Mouse (Mus musculus) heart, postnatal 0 days (tissue): ENCODE results near the gene Klhl25. TPM values are rescaled to one million over a fixed set of nuclear protein-coding genes. Genes with fewer than 3 reads are reported as not detected.
A peak's percentile ranks its signal among the peaks of the same experiment; 100 is the strongest.

Experiments
- ATAC-seq: fragments of 200-750 bp; cut with Nextera tagmentation; 2 replicates; pipeline ENCODE4 v1.8.0; 2017; ENCODE audit warnings: low read depth, moderate number of reproducible peaks, moderate library complexity; ENCODE audit not compliant: insufficient read depth
- DNase-seq: peaks from one replicate; pipeline ENCODE4 v3.0.0-alpha.2; 2016; ENCODE audit warnings: low spot score
- H3K27ac ChIP-seq: fragments of 300-500 bp; sonication (generic); 2 replicates; pipeline ENCODE4 v1.5.1; 2014; ENCODE audit warnings: low read depth, mild to moderate bottlenecking
- H3K27me3 ChIP-seq: fragments of 300-500 bp; sonication (generic); 2 replicates; pipeline ENCODE4 v1.6.1; 2014; ENCODE audit warnings: low read length, mixed read lengths; ENCODE audit not compliant: control insufficient read depth, insufficient read depth
- H3K36me3 ChIP-seq: fragments of 300-500 bp; sonication (generic); replicated peaks from 2 replicates; pipeline ENCODE4 v1.6.1; 2014; ENCODE audit warnings: low read length, mixed read lengths; ENCODE audit not compliant: control insufficient read depth, insufficient read depth
- H3K4me1 ChIP-seq: fragments of 300-500 bp; sonication (generic); 2 replicates; pipeline ENCODE4 v1.6.1; 2014; ENCODE audit warnings: antibody characterized with exemption; ENCODE audit not compliant: control insufficient read depth, insufficient read depth
- H3K4me2 ChIP-seq: fragments of 300-500 bp; sonication (generic); 2 replicates; pipeline ENCODE4 v1.6.1; 2014; ENCODE audit warnings: low read depth, mild to moderate bottlenecking, low read length, moderate library complexity
- H3K4me3 ChIP-seq: fragments of 300-500 bp; sonication (generic); 2 replicates; pipeline ENCODE4 v1.5.1; 2014; ENCODE audit warnings: low read depth, low read length
- H3K9ac ChIP-seq: fragments of 300-500 bp; sonication (generic); replicated peaks from 2 replicates; pipeline ENCODE4 v1.6.1; 2014; ENCODE audit warnings: low read depth, low read length, mixed read lengths
- H3K9me3 ChIP-seq: fragments of 300-500 bp; sonication (generic); replicated peaks from 2 replicates; pipeline ENCODE4 v1.6.1; 2016; ENCODE audit warnings: low read length; ENCODE audit not compliant: control insufficient read depth
- CTCF ChIP-seq: IDR thresholded peaks from 2 replicates; pipeline ENCODE4 v1.5.1; 2016; ENCODE audit warnings: antibody characterized with exemption, control low read depth, low read depth
- EP300 ChIP-seq: IDR thresholded peaks from 2 replicates; pipeline ENCODE4 v1.6.1; 2016; ENCODE audit warnings: antibody characterized with exemption, low read depth
- WGBS: fragments of 180-500 bp; shearing (Covaris S2); extraction: QIAGEN DNeasy Blood & Tissue Kit; methylation state at CpG from one replicate; pipeline ENCODE4 v1.1.7; 2014; 5-methylcytosine and 5-hydroxymethylcytosine counted together
- polyA plus RNA-seq: library from polyadenylated mRNA; unstranded; fragments of >200 nt; fragmentation: Nextera tagmentation; extraction: Ambion mirVana; gene quantifications from 2 replicates; pipeline ENCODE4 v1.2.1, GENCODE M21; 2015
- total RNA-seq: library from RNA; depleted of rRNA; stranded (reverse); fragments of >200 nt; gene quantifications from 2 replicates; pipeline ENCODE4 v1.2.3, GENCODE M21; 2014; ENCODE audit warnings: low replicate concordance

Gene Klhl25
- total and polyA plus RNA-seq, 2 experiments from 2014 or later: 5.7 to 20.7 TPM

- H3K27me3 ChIP-seq: no peaks in the 10 kb centered on the region
- H3K9ac ChIP-seq: no peak overlapping the region
- ATAC-seq: no peak
- no peaks in the 10 kb centered on the region for H3K9me3 ChIP-seq
- no peak for DNase-seq
- no peak overlapping the region for H3K4me2 ChIP-seq
- no peaks in the 10 kb centered on the region for H3K36me3 ChIP-seq
- no peak for TF ChIP-seq CTCF
- no peak for TF ChIP-seq EP300
- H3K4me1 ChIP-seq: peaks cover 9% of the 10 kb centered on the region; the same call in 1 of the 2 replicates
- 74% methylated on average over 4 of the region's 4 CpGs for WGBS
- peak overlapping the region; percentile 22; the same call in 1 of the 2 replicates for H3K27ac ChIP-seq
- no peak overlapping the region for H3K4me3 ChIP-seq
Measured at GRCm38 (mm10) chr7:75806161-75806560, 41.9 kb upstream of the Klhl25 start.

GRCm38 (mm10) chr7:75806711-75807110, 41.4 kb upstream of the Klhl25 start:
- ATAC-seq: peak; percentile 17; the same call in 1 of the 2 replicates

DNA sequence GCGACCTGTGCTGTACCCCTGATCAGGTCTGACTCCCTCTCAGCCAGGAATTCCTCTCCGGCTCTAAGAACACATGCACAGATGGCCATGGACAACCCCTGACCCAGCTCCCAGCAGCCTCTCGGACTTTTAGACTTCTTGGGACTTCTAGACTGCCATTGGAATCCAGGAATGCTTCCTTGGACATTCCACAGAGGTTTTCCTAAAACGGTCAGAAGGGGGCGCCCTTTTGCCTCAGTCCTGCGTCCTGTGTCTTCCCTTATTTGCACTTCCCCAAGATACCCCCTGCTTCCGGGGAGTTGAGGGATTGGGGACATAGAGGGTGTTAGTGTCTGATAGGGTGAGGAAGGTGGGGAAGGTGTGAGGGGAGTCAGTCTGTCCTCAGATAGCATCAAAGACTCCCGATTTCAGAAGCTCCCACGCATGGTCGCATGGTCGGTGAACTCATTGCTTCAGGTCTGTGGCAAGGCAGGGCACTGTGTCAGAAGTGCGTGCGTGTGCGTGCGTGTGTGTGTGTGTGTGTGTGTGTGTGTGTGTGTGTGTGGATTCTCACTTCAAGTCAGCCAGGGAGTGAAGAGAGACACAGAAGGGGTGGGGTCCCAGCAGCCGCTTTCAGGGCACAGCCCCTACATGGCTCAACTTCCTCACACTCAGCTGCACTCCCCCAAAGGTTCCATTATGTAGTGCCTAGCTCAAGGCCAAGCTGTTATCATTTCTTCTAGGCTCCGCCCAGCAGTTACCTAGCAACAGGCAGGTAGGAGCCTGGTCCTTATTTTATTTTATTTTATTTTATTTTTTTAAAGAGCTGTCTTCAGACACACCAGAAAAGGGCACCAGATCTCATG, 40.4 kb upstream of the Klhl25 start:
- no peak overlapping the region for H3K4me2 ChIP-seq
- no peak overlapping the region for H3K27ac ChIP-seq
- H3K9me3 ChIP-seq: no peaks in the 10 kb centered on the region
- 61% methylated on average over 17 of the region's 17 CpGs for WGBS
- ATAC-seq (peak; percentile 33), DNase-seq (no peak)
- peaks cover 9% of the 10 kb centered on the region; the same call in 1 of the 2 replicates for H3K4me1 ChIP-seq
- no peaks in the 10 kb centered on the region for H3K36me3 ChIP-seq
- H3K9ac ChIP-seq: no peak overlapping the region
- no peaks in the 10 kb centered on the region for H3K27me3 ChIP-seq
- no peak overlapping the region for H3K4me3 ChIP-seq
- no peak for TF ChIP-seq EP300
- TF ChIP-seq CTCF: peak; percentile 24; the same call in 1 of the 2 replicates

More at GRCm38 (mm10) chr7:75806711-75807110, 41.4 kb upstream of the Klhl25 start:
- H3K27ac ChIP-seq: peak overlapping the region; percentile 22; the same call in 1 of the 2 replicates
- H3K27me3 ChIP-seq: no peaks in the 10 kb centered on the region
- no peak overlapping the region for H3K9ac ChIP-seq
- H3K36me3 ChIP-seq: no peaks in the 10 kb centered on the region
- H3K4me3 ChIP-seq: no peak overlapping the region
- 16% methylated on average over 4 of the region's 4 CpGs for WGBS
- H3K4me1 ChIP-seq: peaks cover 9% of the 10 kb centered on the region; the same call in 1 of the 2 replicates
- peak; percentile 46 for DNase-seq
- no peaks in the 10 kb centered on the region for H3K9me3 ChIP-seq
- TF ChIP-seq EP300 (no peak), CTCF (no peak)
- no peak overlapping the region for H3K4me2 ChIP-seq

- ATAC-seq (no peak), DNase-seq (no peak)
Measured at GRCm38 (mm10) chr7:75820687-75821086, 27.4 kb upstream of the Klhl25 start.

DNA sequence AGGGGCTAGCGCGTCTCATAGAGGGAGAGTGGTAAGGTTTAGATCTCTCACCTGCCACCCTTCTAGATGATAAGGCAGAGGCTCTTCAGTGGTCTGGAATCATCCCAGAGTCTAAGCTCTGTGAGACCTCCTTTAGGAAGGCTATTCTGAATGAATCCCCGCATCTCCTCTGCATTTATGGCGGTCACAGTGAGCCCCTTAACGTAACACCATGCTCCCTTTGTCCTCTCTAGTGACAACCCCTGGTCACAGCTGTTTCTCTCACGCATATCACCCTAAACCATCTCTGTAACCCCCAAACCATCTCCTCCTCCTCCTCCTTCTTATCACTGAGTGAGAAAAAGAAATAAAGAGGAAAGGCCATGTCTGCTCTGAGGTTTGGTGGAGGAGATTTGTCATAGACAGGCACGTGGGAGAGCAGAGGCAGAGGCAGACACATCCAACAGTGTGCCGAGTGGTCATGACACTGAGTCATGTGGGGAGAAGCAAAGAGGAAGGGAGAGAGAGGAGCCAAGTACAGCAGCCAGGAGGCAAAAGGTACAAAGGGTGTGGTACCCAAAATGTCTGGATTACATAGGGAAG, 25.9 kb upstream of the Klhl25 start:
- Histone ChIP-seq H3K27me3 (no peaks in the 10 kb centered on the region), H3K4me2 (no peak overlapping the region), H3K9me3 (no peaks in the 10 kb centered on the region), H3K9ac (no peak overlapping the region), H3K27ac (no peak overlapping the region), H3K36me3 (no peaks in the 10 kb centered on the region), H3K4me1 (no peaks in the 10 kb centered on the region), H3K4me3 (no peak overlapping the region)
- no peak for ATAC-seq
- TF ChIP-seq CTCF (no peak), EP300 (no peak)
- 63% methylated on average over 8 of the region's 8 CpGs for WGBS
- DNase-seq: no peak

More at GRCm38 (mm10) chr7:75820687-75821086, 27.4 kb upstream of the Klhl25 start:
- TF ChIP-seq EP300: no peak
- TF ChIP-seq CTCF: no peak
- no peaks in the 10 kb centered on the region for H3K27me3 ChIP-seq
- H3K9me3 ChIP-seq: no peaks in the 10 kb centered on the region
- no peak overlapping the region for H3K4me2 ChIP-seq
- H3K9ac ChIP-seq: no peak overlapping the region
- 84% methylated on average over 7 of the region's 7 CpGs for WGBS
- H3K27ac ChIP-seq: no peak overlapping the region
- H3K36me3 ChIP-seq: no peaks in the 10 kb centered on the region
- no peaks in the 10 kb centered on the region for H3K4me1 ChIP-seq
- H3K4me3 ChIP-seq: no peak overlapping the region
